Mouse (Mus musculus) kidney, adult 2 months (tissue): ENCODE data around the gene Got1. TPM values are rescaled to one million over a fixed set of nuclear protein-coding genes. Genes with fewer than 3 reads are reported as not detected.

ENCODE experiments used
- DNase-seq: peaks from one replicate; pipeline ENCODE4 v3.0.0; 2021
- H3K27ac ChIP-seq: fragments of 200-500 bp; 2 replicates; pipeline ENCODE4 v1.5.1; 2012; ENCODE audit warnings: low read depth, low read length, control low read depth, inconsistent platforms; ENCODE audit not compliant: insufficient read depth
- H3K27me3 ChIP-seq: fragments of 200-500 bp; replicated peaks from 2 replicates; pipeline ENCODE4 v1.6.1; 2012; ENCODE audit warnings: mild to moderate bottlenecking, moderate library complexity, low read length, inconsistent platforms; ENCODE audit not compliant: control insufficient read depth, insufficient read depth
- H3K36me3 ChIP-seq: fragments of 200-500 bp; 2 replicates; pipeline ENCODE4 v1.6.1; 2012; ENCODE audit warnings: mild to moderate bottlenecking, moderate library complexity, low read length, inconsistent platforms; ENCODE audit not compliant: control insufficient read depth, insufficient read depth
- H3K4me1 ChIP-seq: fragments of 200-500 bp; 2 replicates; pipeline ENCODE4 v1.6.1; 2011; ENCODE audit warnings: low read length; ENCODE audit not compliant: control insufficient read depth, insufficient read depth
- H3K4me3 ChIP-seq: fragments of 200-500 bp; 2 replicates; pipeline ENCODE4 v1.5.1; 2011; ENCODE audit warnings: mild to moderate bottlenecking, low read depth, low read length, control low read depth; ENCODE audit not compliant: insufficient read depth
- CTCF ChIP-seq: fragments of 200-500 bp; conservative IDR thresholded peaks from 2 replicates; pipeline ENCODE4 v1.5.1; 2011; ENCODE audit warnings: low read depth, mild to moderate bottlenecking, control low read depth, low read length, moderate library complexity, mixed read lengths; ENCODE audit not compliant: insufficient read depth, insufficient read length
- POLR2A ChIP-seq: fragments of 200-500 bp; IDR thresholded peaks from one replicate; pipeline ENCODE4 v1.6.1; 2011; ENCODE audit warnings: low read depth, low read length, control low read depth
- WGBS: fragments of 180-500 bp; shearing (Covaris S2); methylation state at CpG from one replicate; pipeline ENCODE4 v1.1.7; 2018; 5-methylcytosine and 5-hydroxymethylcytosine counted together
- polyA plus RNA-seq: library from polyadenylated mRNA; depleted of rRNA; stranded (reverse); fragments of >200 nt; gene quantifications from 2 replicates; pipeline ENCODE4 v1.2.3, GENCODE M21; 2012; rRNA removed

The Got1 gene
- polyA plus RNA-seq, 1 experiment: 118 TPM

DNA sequence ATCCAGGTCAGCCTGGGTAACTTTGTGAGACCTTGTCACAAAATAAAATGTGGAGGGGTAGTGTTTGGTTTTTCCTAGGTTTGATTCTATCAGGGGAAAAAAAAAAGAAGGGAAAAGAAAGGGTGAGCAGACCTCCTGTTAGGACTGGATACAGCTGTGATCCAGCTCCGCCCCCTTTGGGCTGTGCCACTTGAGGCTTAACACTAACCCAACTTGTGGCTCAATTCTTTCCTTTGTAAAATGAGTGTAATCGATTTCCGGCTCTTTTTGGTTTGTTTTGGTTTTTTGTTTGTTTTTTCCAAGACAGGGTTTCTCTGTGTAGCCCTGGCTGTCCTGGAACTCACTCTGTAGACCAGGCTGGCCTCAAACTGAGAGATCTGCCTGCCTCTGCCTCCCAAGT lies 62.3 kb downstream of the Got1 start:
- DNase-seq: no peak
- Histone ChIP-seq H3K27me3 (no peaks in the 10 kb centered on the region), H3K4me3 (no peak overlapping the region), H3K27ac (no peak overlapping the region), H3K36me3 (no peaks in the 10 kb centered on the region), H3K4me1 (peaks cover 14% of the 10 kb centered on the region; the same call in 1 of the 2 replicates)
- WGBS: 89% methylated on average over 3 of the region's 3 CpGs
- no peak for TF ChIP-seq CTCF
- TF ChIP-seq POLR2A: no peak

DNA sequence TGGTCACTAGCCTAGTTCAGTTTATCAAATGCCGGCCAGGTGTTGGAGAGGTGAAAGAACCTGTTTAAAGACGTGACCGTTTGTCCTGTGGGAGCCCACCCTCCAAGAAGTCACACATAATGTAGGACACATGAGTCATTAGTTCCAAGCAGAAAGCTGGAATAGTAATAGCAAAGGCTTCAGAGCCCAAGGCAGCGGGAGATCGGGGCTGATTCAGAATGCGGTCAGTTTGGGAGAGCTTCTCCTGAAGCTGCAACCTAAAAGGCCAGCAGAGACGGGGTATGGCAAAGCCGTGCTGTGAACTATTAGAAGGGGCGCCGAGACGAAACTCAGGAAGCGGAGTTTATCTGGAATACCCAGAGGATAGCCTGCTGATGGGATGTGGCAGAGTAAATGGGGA lies 63.9 kb downstream of the Got1 start:
- 91% methylated on average over 12 of the region's 12 CpGs for WGBS
- no peak overlapping the region for H3K27ac ChIP-seq
- TF ChIP-seq CTCF: no peak

DNA sequence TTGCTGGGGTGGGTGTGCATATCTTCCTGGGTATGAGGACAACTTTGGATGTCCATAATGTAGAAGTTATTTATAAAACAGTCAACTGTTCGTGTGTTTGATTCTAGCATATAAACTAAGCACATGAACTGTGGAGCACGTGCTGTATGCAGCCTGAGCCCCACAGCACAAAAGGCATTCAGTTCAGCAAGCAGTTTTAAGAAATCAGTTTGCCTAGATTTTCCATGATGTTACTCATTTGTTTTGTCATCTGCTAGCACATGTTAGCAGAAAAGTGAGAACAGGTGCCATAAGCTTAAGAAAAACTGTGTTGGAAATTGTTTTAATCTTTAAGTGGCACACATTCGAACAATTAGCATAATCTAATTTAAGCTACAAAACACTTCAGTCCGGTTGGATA lies 64.5 kb downstream of the Got1 start:
- Histone ChIP-seq H3K27me3 (no peaks in the 10 kb centered on the region), H3K4me3 (no peak overlapping the region), H3K4me1 (peaks cover 14% of the 10 kb centered on the region; the same call in 1 of the 2 replicates), H3K27ac (no peak overlapping the region), H3K36me3 (no peaks in the 10 kb centered on the region)
- TF ChIP-seq CTCF: no peak
- no peak for TF ChIP-seq POLR2A
- WGBS: 68% methylated on average over 4 of the region's 4 CpGs
- DNase-seq: no peak

More for the DNA sequence above, 63.9 kb downstream of the Got1 start:
- Histone ChIP-seq H3K27me3 (no peaks in the 10 kb centered on the region), H3K4me3 (no peak overlapping the region), H3K4me1 (peaks cover 14% of the 10 kb centered on the region; the same call in 1 of the 2 replicates), H3K36me3 (no peaks in the 10 kb centered on the region)
- no peak for DNase-seq

DNA sequence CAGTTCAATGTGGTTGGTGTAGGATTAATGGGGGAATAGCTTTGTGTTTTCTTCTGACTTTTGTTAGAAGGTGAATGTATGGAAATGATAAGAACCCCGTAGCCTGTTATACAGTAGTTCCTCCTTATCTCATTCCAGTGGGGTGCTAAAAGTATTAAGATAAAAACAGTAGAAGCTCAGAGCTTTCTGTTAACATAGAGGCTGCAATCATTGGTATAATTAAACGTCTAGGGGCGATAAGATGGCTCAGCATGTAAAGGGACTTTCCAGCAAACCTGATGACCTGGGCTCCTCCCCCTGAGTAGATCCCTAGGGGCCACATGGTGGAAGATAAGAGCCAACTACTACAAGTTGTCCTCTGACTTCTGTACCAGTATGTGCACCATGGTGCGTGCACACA lies 71.4 kb downstream of the Got1 start:
- Histone ChIP-seq H3K4me1 (peaks cover 4% of the 10 kb centered on the region; the same call in 1 of the 2 replicates), H3K36me3 (no peaks in the 10 kb centered on the region), H3K27ac (no peak overlapping the region), H3K27me3 (no peaks in the 10 kb centered on the region), H3K4me3 (no peak overlapping the region)
- no peak for DNase-seq
- 89% methylated on average over 4 of the region's 4 CpGs for WGBS
- TF ChIP-seq POLR2A (no peak), CTCF (no peak)

DNA sequence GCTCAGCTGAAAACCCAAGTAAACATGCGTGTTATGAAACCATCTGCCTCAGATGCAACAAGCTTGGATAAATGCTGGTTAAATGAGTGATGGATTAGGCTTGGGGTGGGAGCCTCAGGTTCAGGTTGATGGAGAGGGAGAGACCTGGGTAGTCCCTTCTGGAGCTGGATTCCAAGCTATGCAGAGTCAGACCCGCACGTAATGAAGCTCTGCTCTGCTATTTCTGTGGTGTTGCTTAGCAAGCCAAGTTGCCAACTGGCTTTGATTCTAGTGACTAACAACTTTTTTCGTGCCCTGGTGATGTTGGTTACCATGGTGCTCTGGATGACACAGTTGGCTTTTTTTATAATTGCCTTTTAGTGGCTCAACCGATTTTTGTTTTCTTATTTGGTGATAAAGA lies 72.2 kb downstream of the Got1 start:
- no peak overlapping the region for H3K4me3 ChIP-seq
- no peaks in the 10 kb centered on the region for H3K27me3 ChIP-seq
- WGBS: 75% methylated on average over 5 of the region's 5 CpGs
- peak; percentile 10 for DNase-seq
- TF ChIP-seq POLR2A (no peak), CTCF (no peak)
- no peaks in the 10 kb centered on the region for H3K36me3 ChIP-seq
- H3K4me1 ChIP-seq: no peaks in the 10 kb centered on the region; the same call in 1 of the 2 replicates
- H3K27ac ChIP-seq: no peak overlapping the region

DNA sequence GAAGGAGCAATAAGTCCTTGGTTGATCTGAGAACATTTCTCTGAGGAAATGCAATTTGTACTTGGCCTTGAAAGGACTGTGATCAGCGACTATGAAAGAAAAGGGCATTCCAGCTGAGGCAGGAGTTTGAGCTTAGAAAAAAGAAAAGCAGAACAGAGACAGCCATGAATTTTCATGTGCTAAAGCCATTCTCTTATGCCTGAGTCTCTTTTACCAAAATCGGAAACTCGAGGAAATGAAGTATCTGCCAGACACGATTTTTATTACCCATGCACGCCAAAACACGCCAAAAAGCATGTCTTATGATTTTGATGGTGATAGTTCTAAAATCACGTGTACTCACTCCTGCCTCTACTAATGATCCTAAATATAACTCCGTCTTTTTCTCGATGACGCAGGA lies 72.8 kb downstream of the Got1 start:
- Histone ChIP-seq H3K27me3 (no peaks in the 10 kb centered on the region), H3K4me1 (no peaks in the 10 kb centered on the region; the same call in 1 of the 2 replicates), H3K4me3 (no peak overlapping the region), H3K36me3 (no peaks in the 10 kb centered on the region), H3K27ac (no peak overlapping the region)
- 83% methylated on average over 10 of the region's 10 CpGs for WGBS
- no peak for DNase-seq
- TF ChIP-seq CTCF (no peak), POLR2A (no peak)

Other genes with a start within 250 kb of the Got1 start
- 0.05 and 0.23 TPM in 2 replicates for gene Hpse2, start 136.2 kb downstream of the Got1 start, polyA plus RNA-seq
- gene Cnnm1, start 84.2 kb downstream of the Got1 start, polyA plus RNA-seq: 6.0 and 7.4 TPM in 2 replicates
- not detected in 2 replicates for gene Nkx2-3, start 87.7 kb upstream of the Got1 start, polyA plus RNA-seq
- gene Slc25a28, start 150.3 kb upstream of the Got1 start, polyA plus RNA-seq: 83.2 and 93.1 TPM in 2 replicates
- gene Entpd7, start 165.1 kb upstream of the Got1 start, polyA plus RNA-seq: 6.1 and 6.5 TPM in 2 replicates
- 10.2 and 12.7 TPM in 2 replicates for gene Cutc, start 228.4 kb upstream of the Got1 start, polyA plus RNA-seq
- gene Cox15, start 228.4 kb upstream of the Got1 start, polyA plus RNA-seq: 25.5 and 28.4 TPM in 2 replicates